Mouse (Mus musculus): Measurements from ENCODE around the gene Fam210b.

GRCm38 (mm10) chr2:172343751-172344150 is 1.6 kb upstream of the Fam210b start:
- TF ChIP-seq CTCF (IDR thresholded peaks at IDR 0.05; ENCODE audit: low read depth, low read length): no peak
- TF ChIP-seq POLR2A (IDR thresholded peaks at IDR 0.05; ENCODE audit: insufficient read depth, low read length): no peak
